Mouse (Mus musculus) liver, embryonic 14 days (tissue): Measurements from ENCODE around the gene Cntn6. TPM values are rescaled to one million over a fixed set of nuclear protein-coding genes. Genes with fewer than 3 reads are reported as not detected.

ENCODE experiments used
- polyA plus RNA-seq: library from polyadenylated mRNA; depleted of rRNA; stranded (reverse); fragments of >200 nt; gene quantifications from 2 replicates; pipeline ENCODE4 v1.2.3, GENCODE M21; 2012; rRNA removed

The Cntn6 gene
- 0.01 and 0.02 TPM in 2 replicates for polyA plus RNA-seq

GRCm38 (mm10) chr6:104492490-104493431 is at the start of gene Cntn6:
TSS of gene Cntn6 (plus strand) at chr6:104492790.

